Mouse (Mus musculus): ENCODE measurements around the gene Pttg1.

- TF ChIP-seq CTCF (IDR thresholded peaks at IDR 0.05; ENCODE audit: borderline replicate concordance, insufficient read depth, low read depth, low read length): no peak
- TF ChIP-seq POLR2A (IDR thresholded peaks at IDR 0.05; ENCODE audit: borderline replicate concordance, insufficient read depth, low read length): no peak
Measured at GRCm38 (mm10) chr11:43473115-43473514, 47.1 kb upstream of the Pttg1 start.

All from cerebellum, adult 2 months (tissue).